Mouse (Mus musculus): ENCODE data around the gene Gspt1.

DNA sequence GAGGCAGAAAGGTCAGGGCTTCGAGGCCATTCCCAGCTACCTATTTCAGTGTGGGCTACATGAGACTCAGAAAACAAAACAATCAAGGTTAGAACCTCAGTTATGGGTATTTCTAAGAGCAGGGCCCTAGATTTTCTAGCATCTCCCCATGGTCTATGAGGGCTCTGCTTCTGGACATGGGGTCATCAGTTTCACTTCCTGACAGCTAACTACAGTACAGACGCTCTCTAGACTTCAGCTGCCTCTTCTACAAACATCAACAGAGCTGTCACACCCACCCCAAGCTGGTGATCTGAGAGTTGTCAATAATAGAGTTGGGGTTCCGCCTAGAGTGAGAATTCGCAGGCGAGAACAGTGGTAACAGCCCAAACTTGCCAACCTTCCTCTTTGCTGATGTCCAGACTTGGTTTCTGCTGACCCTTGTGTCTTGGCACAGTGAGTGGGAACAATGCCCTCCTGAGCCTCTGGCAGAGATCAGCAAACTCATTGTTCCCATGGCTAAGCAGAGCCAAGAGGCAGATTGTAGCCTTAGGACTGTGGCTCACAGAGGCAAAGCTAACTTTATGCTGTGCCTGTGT, 28.6 kb upstream of the Gspt1 start:
- TF ChIP-seq CTCF (IDR thresholded peaks at IDR 0.05; ENCODE audit: low read depth) (no peak), EP300 (IDR thresholded peaks at IDR 0.05; ENCODE audit: low read depth) (no peak)

All from heart, postnatal 0 days (tissue).